Mouse (Mus musculus): Measurements from ENCODE around the gene Eomes. TPM values are rescaled to one million over a fixed set of nuclear protein-coding genes. Genes with fewer than 3 reads are reported as not detected.

The Eomes gene
- total and polyA plus RNA-seq, 2 experiments from 2014 or later, result not detected

- Histone ChIP-seq H3K9me3 (replicated peaks; ENCODE audit: control insufficient read depth, low read length) (no peaks in the 10 kb centered on the region), H3K36me3 (replicated peaks; ENCODE audit: control insufficient read depth, insufficient read depth, low read length) (no peaks in the 10 kb centered on the region), H3K4me1 (ENCODE audit: control insufficient read depth, insufficient read depth) (peaks cover 19% of the 10 kb centered on the region), H3K9ac (replicated peaks; ENCODE audit: low read depth, low read length) (no peak overlapping the region), H3K4me2 (ENCODE audit: low read depth, low read length) (peak overlapping the region; percentile 76; the same call in 1 of the 2 replicates), H3K27me3 (ENCODE audit: control insufficient read depth, insufficient read depth, low read length) (peaks cover 81% of the 10 kb centered on the region), H3K4me3 (ENCODE audit: low read depth, low read length) (peak overlapping the region; percentile 56; the same call in 1 of the 2 replicates), H3K27ac (ENCODE audit: low read depth) (no peak overlapping the region)
- no peak for TF ChIP-seq EP300 (IDR thresholded peaks at IDR 0.05; ENCODE audit: low read depth)
- TF ChIP-seq CTCF (IDR thresholded peaks at IDR 0.05; ENCODE audit: low read depth), result no peak
- WGBS, result 4% methylated on average over 22 of the region's 22 CpGs
- DNase-seq (ENCODE audit: low spot score), result no peak
- no peak for ATAC-seq (ENCODE audit: insufficient read depth, low read depth)
These were observed 1.7 kb upstream of the Eomes start for GRCm38 (mm10) chr9:118476211-118476765.

GRCm38 (mm10) chr9:118476766-118477271 lies 1.2 kb upstream of the Eomes start:
- no peak for ATAC-seq (ENCODE audit: insufficient read depth, low read depth)
- H3K27me3 ChIP-seq (ENCODE audit: control insufficient read depth, insufficient read depth, low read length), result peaks cover 82% of the 10 kb centered on the region
- under 1% methylated on average over 33 of the region's 33 CpGs for WGBS
- H3K36me3 ChIP-seq (replicated peaks; ENCODE audit: control insufficient read depth, insufficient read depth, low read length), result no peaks in the 10 kb centered on the region
- peak overlapping the region; percentile 56 for H3K4me3 ChIP-seq (ENCODE audit: low read depth, low read length)
- H3K27ac ChIP-seq (ENCODE audit: low read depth), result no peak overlapping the region
- H3K9me3 ChIP-seq (replicated peaks; ENCODE audit: control insufficient read depth, low read length), result no peaks in the 10 kb centered on the region
- DNase-seq (ENCODE audit: low spot score), result no peak
- peaks cover 19% of the 10 kb centered on the region for H3K4me1 ChIP-seq (ENCODE audit: control insufficient read depth, insufficient read depth)
- peak overlapping the region; percentile 76 for H3K4me2 ChIP-seq (ENCODE audit: low read depth, low read length)
- TF ChIP-seq EP300 (IDR thresholded peaks at IDR 0.05; ENCODE audit: low read depth), result no peak
- TF ChIP-seq CTCF (IDR thresholded peaks at IDR 0.05; ENCODE audit: low read depth), result no peak
- no peak overlapping the region for H3K9ac ChIP-seq (replicated peaks; ENCODE audit: low read depth, low read length)

GRCm38 (mm10) chr9:118477281-118477931 lies 606 bp upstream of the Eomes start:
- Histone ChIP-seq H3K9ac (replicated peaks; ENCODE audit: low read depth, low read length) (no peak overlapping the region), H3K4me1 (ENCODE audit: control insufficient read depth, insufficient read depth) (peaks cover 19% of the 10 kb centered on the region), H3K4me3 (ENCODE audit: low read depth, low read length) (peak overlapping the region; percentile 56), H3K27ac (ENCODE audit: low read depth) (no peak overlapping the region), H3K9me3 (replicated peaks; ENCODE audit: control insufficient read depth, low read length) (no peaks in the 10 kb centered on the region), H3K27me3 (ENCODE audit: control insufficient read depth, insufficient read depth, low read length) (peaks cover 87% of the 10 kb centered on the region), H3K4me2 (ENCODE audit: low read depth, low read length) (peak overlapping the region; percentile 76), H3K36me3 (replicated peaks; ENCODE audit: control insufficient read depth, insufficient read depth, low read length) (no peaks in the 10 kb centered on the region)
- 2% methylated on average over 31 of the region's 31 CpGs for WGBS
- DNase-seq (ENCODE audit: low spot score) (no peak), ATAC-seq (ENCODE audit: insufficient read depth, low read depth) (no peak)
- TF ChIP-seq EP300 (IDR thresholded peaks at IDR 0.05; ENCODE audit: low read depth) (no peak), CTCF (IDR thresholded peaks at IDR 0.05; ENCODE audit: low read depth) (no peak)

GRCm38 (mm10) chr9:118478458-118478838 lies 436 bp downstream of the Eomes start:
- Histone ChIP-seq H3K4me2 (ENCODE audit: low read depth, low read length) (peak overlapping the region; percentile 76), H3K36me3 (replicated peaks; ENCODE audit: control insufficient read depth, insufficient read depth, low read length) (no peaks in the 10 kb centered on the region), H3K9me3 (replicated peaks; ENCODE audit: control insufficient read depth, low read length) (no peaks in the 10 kb centered on the region), H3K9ac (replicated peaks; ENCODE audit: low read depth, low read length) (no peak overlapping the region), H3K27ac (ENCODE audit: low read depth) (no peak overlapping the region), H3K4me3 (ENCODE audit: low read depth, low read length) (peak overlapping the region; percentile 56), H3K4me1 (ENCODE audit: control insufficient read depth, insufficient read depth) (peaks cover 19% of the 10 kb centered on the region), H3K27me3 (ENCODE audit: control insufficient read depth, insufficient read depth, low read length) (peaks cover 92% of the 10 kb centered on the region)
- under 1% methylated on average over 23 of the region's 29 CpGs for WGBS
- no peak for TF ChIP-seq EP300 (IDR thresholded peaks at IDR 0.05; ENCODE audit: low read depth)
- TF ChIP-seq CTCF (IDR thresholded peaks at IDR 0.05; ENCODE audit: low read depth), result 0 out of 2 replicates have a peak, but pooled peaks have one; percentile 4
- ATAC-seq (ENCODE audit: insufficient read depth, low read depth) (peak; percentile 24; the same call in 1 of the 2 replicates), DNase-seq (ENCODE audit: low spot score) (no peak)

- DNase-seq (ENCODE audit: low spot score), result no peak
These were observed 961 bp downstream of the Eomes start for GRCm38 (mm10) chr9:118478839-118479507.

More at GRCm38 (mm10) chr9:118478839-118479507, 961 bp downstream of the Eomes start:
- peak overlapping the region; percentile 76 for H3K4me2 ChIP-seq (ENCODE audit: low read depth, low read length)
- TF ChIP-seq CTCF (IDR thresholded peaks at IDR 0.05; ENCODE audit: low read depth) (peak; percentile 27; the same call in 1 of the 2 replicates), EP300 (IDR thresholded peaks at IDR 0.05; ENCODE audit: low read depth) (no peak)
- H3K4me1 ChIP-seq (ENCODE audit: control insufficient read depth, insufficient read depth), result peaks cover 19% of the 10 kb centered on the region
- H3K27ac ChIP-seq (ENCODE audit: low read depth), result no peak overlapping the region
- peaks cover 97% of the 10 kb centered on the region for H3K27me3 ChIP-seq (ENCODE audit: control insufficient read depth, insufficient read depth, low read length)
- no peak overlapping the region for H3K9ac ChIP-seq (replicated peaks; ENCODE audit: low read depth, low read length)
- under 1% methylated on average over 75 of the region's 87 CpGs for WGBS
- peak; percentile 47 for ATAC-seq (ENCODE audit: insufficient read depth, low read depth)
- no peaks in the 10 kb centered on the region for H3K36me3 ChIP-seq (replicated peaks; ENCODE audit: control insufficient read depth, insufficient read depth, low read length)
- H3K4me3 ChIP-seq (ENCODE audit: low read depth, low read length), result peak overlapping the region; percentile 56
- no peaks in the 10 kb centered on the region for H3K9me3 ChIP-seq (replicated peaks; ENCODE audit: control insufficient read depth, low read length)
